Mouse (Mus musculus) heart, postnatal 10 days (tissue): ENCODE data around the gene Ccl7. TPM values are rescaled to one million over a fixed set of nuclear protein-coding genes. Genes with fewer than 3 reads are reported as not detected.

Experiments
- total RNA-seq, 2 experiments: library from RNA; stranded (reverse); gene quantifications; 2 replicates each; pipeline ENCODE4 v1.2.3; 2021

Ccl7 gene
- total RNA-seq, 2 experiments from 2014 or later, result 0.34 to 1.0 TPM

Other genes starting within 250 kb of the Ccl7 start
- gene 5530401A14Rik, start 185.0 kb upstream of the Ccl7 start, total RNA-seq, result under 1 TPM in 1 of 2 experiments, not detected in 1; 0.07 TPM
- gene Asic2, start 77.3 kb upstream of the Ccl7 start, total RNA-seq, result not detected
- gene Ccl2, start 10.1 kb upstream of the Ccl7 start, total RNA-seq, result 1 to 10 TPM; 1.2 to 1.8 TPM
- not detected for gene Gm17268, start 7.2 kb upstream of the Ccl7 start, total RNA-seq
- gene Ccl11, start 12.1 kb downstream of the Ccl7 start, total RNA-seq, result 1 to 10 TPM in 1 of 2 experiments, under 1 TPM in 1; 0.57 to 1.1 TPM
- gene Ccl12, start 56.1 kb downstream of the Ccl7 start, total RNA-seq, result 1 to 10 TPM in 1 of 2 experiments, not detected in 1; 1.1 TPM
- gene Ccl8, start 69.5 kb downstream of the Ccl7 start, total RNA-seq, result not detected